Mouse (Mus musculus): ENCODE data around the gene Elane. TPM values are rescaled to one million over a fixed set of nuclear protein-coding genes. Genes with fewer than 3 reads are reported as not detected.
A peak's percentile ranks its signal among the peaks of the same experiment; 100 is the strongest.

Elane gene
- total and polyA plus RNA-seq, 2 experiments from 2014 or later: not detected

- no peak for DNase-seq (ENCODE audit: low spot score)
- no peaks in the 10 kb centered on the region for H3K9me3 ChIP-seq (ENCODE audit: low read length)
- no peak for TF ChIP-seq CTCF (IDR thresholded peaks at IDR 0.05)
- H3K27me3 ChIP-seq (ENCODE audit: insufficient read depth, low read length): no peaks in the 10 kb centered on the region
- H3K9ac ChIP-seq (replicated peaks; ENCODE audit: low read length, poor library complexity, severe bottlenecking): peak overlapping the region; percentile 99
- no peak for ATAC-seq (ENCODE audit: low FRiP score)
- peak overlapping the region; percentile 93 for H3K4me3 ChIP-seq (ENCODE audit: low read depth, low read length)
- peaks cover 36% of the 10 kb centered on the region for H3K4me1 ChIP-seq (ENCODE audit: insufficient read depth, low read length)
- 45% methylated on average over 7 of the region's 7 CpGs for WGBS
- H3K36me3 ChIP-seq (ENCODE audit: insufficient read depth, low read length): peaks cover 29% of the 10 kb centered on the region
- peak overlapping the region; percentile 93 for H3K4me2 ChIP-seq (ENCODE audit: low read depth, low read length, poor library complexity, severe bottlenecking)
- H3K27ac ChIP-seq (ENCODE audit: low read depth, low read length): no peak overlapping the region
Measured at GRCm38 (mm10) chr10:79856704-79857451, 29.2 kb upstream of the Elane start.

- Histone ChIP-seq H3K9me3 (ENCODE audit: low read length) (no peaks in the 10 kb centered on the region), H3K9ac (replicated peaks; ENCODE audit: low read length, poor library complexity, severe bottlenecking) (no peak overlapping the region), H3K27ac (ENCODE audit: low read depth, low read length) (no peak overlapping the region), H3K4me1 (ENCODE audit: insufficient read depth, low read length) (peaks cover 31% of the 10 kb centered on the region), H3K4me2 (ENCODE audit: low read depth, low read length, poor library complexity, severe bottlenecking) (peak overlapping the region; percentile 93), H3K27me3 (ENCODE audit: insufficient read depth, low read length) (no peaks in the 10 kb centered on the region), H3K4me3 (ENCODE audit: low read depth, low read length) (no peak overlapping the region; the same call in 1 of the 2 replicates), H3K36me3 (ENCODE audit: insufficient read depth, low read length) (peaks cover 35% of the 10 kb centered on the region)
- ATAC-seq (ENCODE audit: low FRiP score) (no peak), DNase-seq (ENCODE audit: low spot score) (peak; percentile 55)
- TF ChIP-seq CTCF (IDR thresholded peaks at IDR 0.05): no peak
- 24% methylated on average over 4 of the region's 4 CpGs for WGBS
Measured at GRCm38 (mm10) chr10:79857452-79857811, 28.6 kb upstream of the Elane start.

DNA sequence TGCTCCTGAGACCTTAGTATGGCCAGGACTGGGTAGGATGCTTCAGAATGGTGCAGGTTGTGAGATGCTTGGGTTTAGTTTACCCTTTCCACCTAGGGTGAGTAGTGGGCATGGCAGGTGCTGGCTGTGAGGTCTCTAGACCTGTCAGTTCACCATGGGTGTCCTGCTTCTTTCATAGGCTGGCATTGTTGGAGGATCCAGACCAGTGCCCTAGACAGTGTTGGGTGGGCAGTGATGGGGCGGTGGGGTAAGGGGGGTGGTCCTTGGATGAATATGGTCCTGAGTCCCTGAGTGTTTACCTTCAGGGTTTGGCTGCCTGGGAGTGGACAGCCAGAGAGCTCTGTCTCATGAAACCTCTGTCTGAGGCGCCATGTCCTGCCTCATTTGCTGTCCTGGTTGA lies 28.2 kb upstream of the Elane start:
- TF ChIP-seq CTCF (IDR thresholded peaks at IDR 0.05): no peak
- H3K4me1 ChIP-seq (ENCODE audit: insufficient read depth, low read length): peaks cover 27% of the 10 kb centered on the region
- WGBS: 73% methylated on average over 2 of the region's 2 CpGs
- ATAC-seq (ENCODE audit: low FRiP score) (no peak), DNase-seq (ENCODE audit: low spot score) (no peak)
- H3K27me3 ChIP-seq (ENCODE audit: insufficient read depth, low read length): no peaks in the 10 kb centered on the region
- H3K4me2 ChIP-seq (ENCODE audit: low read depth, low read length, poor library complexity, severe bottlenecking): peak overlapping the region; percentile 93; the same call in 1 of the 2 replicates
- H3K27ac ChIP-seq (ENCODE audit: low read depth, low read length): no peak overlapping the region
- H3K4me3 ChIP-seq (ENCODE audit: low read depth, low read length): no peak overlapping the region; the same call in 1 of the 2 replicates
- peaks cover 39% of the 10 kb centered on the region for H3K36me3 ChIP-seq (ENCODE audit: insufficient read depth, low read length)
- H3K9me3 ChIP-seq (ENCODE audit: low read length): no peaks in the 10 kb centered on the region
- H3K9ac ChIP-seq (replicated peaks; ENCODE audit: low read length, poor library complexity, severe bottlenecking): no peak overlapping the region

DNA sequence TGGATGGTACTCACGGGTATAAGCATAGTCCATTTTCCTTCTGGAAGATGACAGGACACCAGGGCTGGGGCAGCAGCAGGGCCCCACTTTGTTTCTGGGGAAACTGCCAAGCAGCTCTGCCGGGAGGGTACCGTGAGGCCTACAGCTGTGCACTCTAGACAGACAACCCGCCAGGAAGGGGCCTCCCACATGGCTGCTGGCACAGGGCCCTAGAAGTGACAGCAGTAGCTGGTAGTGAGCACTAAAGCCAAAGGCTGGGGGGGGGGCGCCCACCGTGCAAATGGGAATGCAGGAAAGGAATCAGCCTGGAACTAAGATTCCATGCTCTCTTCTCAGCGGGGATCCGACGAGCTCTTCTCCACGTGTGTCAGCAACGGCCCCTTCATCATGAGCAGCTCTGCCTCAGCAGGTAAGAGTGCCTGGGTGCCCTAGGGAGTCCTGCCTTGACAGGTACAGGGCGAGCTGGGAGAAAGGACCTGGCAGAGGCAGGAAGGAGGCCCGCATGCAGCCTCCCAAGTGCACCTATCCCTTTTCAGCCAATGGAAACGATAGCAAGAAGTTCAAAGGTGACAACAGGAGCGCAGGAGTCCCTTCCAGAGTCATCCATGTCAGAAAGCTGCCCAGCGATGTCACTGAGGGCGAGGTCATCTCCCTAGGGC lies 27.5 kb upstream of the Elane start:
- H3K9ac ChIP-seq (replicated peaks; ENCODE audit: low read length, poor library complexity, severe bottlenecking): no peak overlapping the region
- H3K4me2 ChIP-seq (ENCODE audit: low read depth, low read length, poor library complexity, severe bottlenecking): peak overlapping the region; percentile 8; the same call in 1 of the 2 replicates
- H3K4me1 ChIP-seq (ENCODE audit: insufficient read depth, low read length): peaks cover 24% of the 10 kb centered on the region
- DNase-seq (ENCODE audit: low spot score) (peak; percentile 89), ATAC-seq (ENCODE audit: low FRiP score) (no peak)
- no peak overlapping the region for H3K27ac ChIP-seq (ENCODE audit: low read depth, low read length)
- H3K27me3 ChIP-seq (ENCODE audit: insufficient read depth, low read length): no peaks in the 10 kb centered on the region
- H3K36me3 ChIP-seq (ENCODE audit: insufficient read depth, low read length): peaks cover 39% of the 10 kb centered on the region
- 43% methylated on average over 17 of the region's 17 CpGs for WGBS
- H3K9me3 ChIP-seq (ENCODE audit: low read length): no peaks in the 10 kb centered on the region
- no peak overlapping the region for H3K4me3 ChIP-seq (ENCODE audit: low read depth, low read length)
- no peak for TF ChIP-seq CTCF (IDR thresholded peaks at IDR 0.05)

DNA sequence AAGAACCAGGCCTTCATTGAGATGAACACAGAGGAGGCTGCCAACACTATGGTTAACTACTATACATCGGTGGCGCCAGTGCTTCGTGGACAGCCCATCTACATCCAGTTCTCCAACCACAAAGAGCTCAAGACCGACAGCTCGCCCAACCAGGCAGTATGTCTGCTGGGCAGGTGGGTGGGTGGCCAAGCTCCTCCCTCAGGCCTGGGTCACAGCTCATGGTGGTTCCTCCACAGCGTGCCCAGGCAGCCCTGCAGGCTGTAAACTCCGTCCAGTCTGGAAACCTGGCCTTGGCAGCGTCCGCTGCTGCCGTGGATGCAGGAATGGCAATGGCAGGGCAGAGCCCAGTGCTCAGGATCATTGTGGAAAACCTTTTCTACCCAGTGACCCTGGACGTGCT lies 26.9 kb upstream of the Elane start:
- no peak overlapping the region for H3K27ac ChIP-seq (ENCODE audit: low read depth, low read length)

More for the DNA sequence above, 26.9 kb upstream of the Elane start:
- no peak overlapping the region for H3K4me3 ChIP-seq (ENCODE audit: low read depth, low read length)
- no peak overlapping the region for H3K9ac ChIP-seq (replicated peaks; ENCODE audit: low read length, poor library complexity, severe bottlenecking)
- ATAC-seq (ENCODE audit: low FRiP score) (no peak), DNase-seq (ENCODE audit: low spot score) (no peak)
- no peaks in the 10 kb centered on the region for H3K9me3 ChIP-seq (ENCODE audit: low read length)
- TF ChIP-seq CTCF (IDR thresholded peaks at IDR 0.05): no peak
- no peaks in the 10 kb centered on the region for H3K27me3 ChIP-seq (ENCODE audit: insufficient read depth, low read length)
- no peak overlapping the region for H3K4me2 ChIP-seq (ENCODE audit: low read depth, low read length, poor library complexity, severe bottlenecking)
- 84% methylated on average over 11 of the region's 11 CpGs for WGBS
- peaks cover 24% of the 10 kb centered on the region for H3K4me1 ChIP-seq (ENCODE audit: insufficient read depth, low read length)
- H3K36me3 ChIP-seq (ENCODE audit: insufficient read depth, low read length): peaks cover 39% of the 10 kb centered on the region

Measured in midbrain, postnatal 0 days (tissue).